In the genomic region with DNA sequence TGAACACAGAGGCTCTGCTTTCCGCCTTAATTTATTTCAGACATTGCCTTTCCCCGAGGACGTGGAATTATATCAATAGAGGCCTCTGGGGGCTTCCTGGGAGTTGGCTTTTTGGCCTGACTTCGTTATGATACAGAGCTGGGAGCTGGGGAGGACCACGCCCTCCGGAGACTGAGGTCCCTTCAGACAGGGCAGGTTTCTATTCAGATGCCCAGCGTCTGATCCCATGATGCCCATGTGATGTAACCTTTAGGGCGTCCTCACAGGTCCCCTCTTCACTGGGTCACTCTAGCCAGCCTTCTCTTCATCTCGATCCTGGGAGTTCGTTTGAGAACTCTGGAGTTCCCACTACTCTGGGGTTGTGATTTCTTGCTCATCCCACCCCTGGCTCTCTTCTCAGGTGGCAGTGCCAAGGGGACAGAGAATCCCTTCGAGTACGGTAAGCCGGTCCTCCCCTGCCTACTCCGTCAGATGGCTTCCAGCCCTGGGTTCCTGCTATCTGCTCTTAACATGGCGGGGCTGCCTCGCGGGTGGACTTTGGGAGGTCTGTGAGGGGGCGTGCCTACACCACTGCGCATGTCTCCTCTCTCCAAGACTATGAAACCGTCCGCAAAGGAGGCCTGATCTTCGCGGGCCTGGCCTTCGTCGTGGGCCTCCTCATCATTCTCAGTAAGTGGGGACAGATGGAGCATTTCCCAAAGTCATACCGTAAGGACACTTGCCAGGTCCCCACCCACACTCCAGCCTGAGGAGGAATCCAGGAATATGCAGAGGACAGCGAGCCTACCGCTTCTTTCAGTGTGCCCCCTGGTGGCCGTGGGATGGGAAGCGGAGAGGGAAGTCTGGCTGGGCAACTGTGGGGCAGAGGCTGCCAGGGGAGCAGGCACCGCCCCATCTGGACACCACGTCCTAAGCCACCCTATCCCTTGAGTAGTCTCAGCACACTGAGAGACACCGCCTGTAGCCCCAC, we compare ENCODE assay signal across 8 mouse cellular contexts. TPM values are rescaled to one million over a fixed set of nuclear protein-coding genes. Genes with fewer than 3 reads are reported as not detected.
DNase-seq lines count a peak whose midpoint lies in the region; ATAC-seq and TF ChIP-seq lines count a peak whose summit lies in the region.

No protein-coding gene starts in this region.

- peak; percentile 73 for ATAC-seq in embryonic facial prominence, embryonic 14.5 days (ENCODE audit: low read depth)
- ATAC-seq in kidney, embryonic 14.5 days (ENCODE audit: low FRiP score, low TSS enrichment) = 0 out of 2 replicates have a peak, but pooled peaks have one; percentile 21
- peak; percentile 63 for ATAC-seq in monocyte, adult 5-6 weeks (replicated peaks; ENCODE audit: insufficient number of reproducible peaks, low FRiP score, low TSS enrichment, poor library complexity, severe bottlenecking)

- peak; percentile 81 for DNase-seq in layer of hippocampus, adult 11-12 months (ENCODE audit: low spot score)
- DNase-seq in layer of hippocampus, adult 9-10 months (ENCODE audit: low spot score) = no peak
- peak; percentile 76 for DNase-seq in embryonic facial prominence, embryonic 14.5 days (ENCODE audit: low spot score)
- DNase-seq in heart, embryonic 10.5 days (ENCODE audit: low spot score) = peak; percentile 89
- peak; percentile 13 for DNase-seq in liver, adult 2 months (ENCODE audit: extremely low read depth, low read depth, low spot score)
- peak; percentile 64 for DNase-seq in splenic B cell, adult 2 months (ENCODE audit: low read depth, low spot score)

- H3K27me3 ChIP-seq in embryonic facial prominence, embryonic 14.5 days (replicated peaks; ENCODE audit: control insufficient read depth, insufficient read depth, low read length) = no peaks in the 10 kb centered on the region
- H3K27me3 ChIP-seq in heart, embryonic 10.5 days (ENCODE audit: insufficient read depth, poor library complexity, severe bottlenecking) = peaks cover 74% of the 10 kb centered on the region
- H3K27me3 ChIP-seq in kidney, embryonic 14.5 days (ENCODE audit: control insufficient read depth, insufficient read depth, low read length) = peaks cover 5% of the 10 kb centered on the region; the same call in 1 of the 2 replicates
- H3K27me3 ChIP-seq in liver, adult 2 months (ENCODE audit: control insufficient read depth, insufficient read depth, low read length) = no peaks in the 10 kb centered on the region
- no peaks in the 10 kb centered on the region for H3K27me3 ChIP-seq in splenic B cell, adult 2 months (ENCODE audit: control insufficient read depth, insufficient read depth, low read length, poor library complexity, severe bottlenecking)

- no peaks in the 10 kb centered on the region for H3K79me2 ChIP-seq in liver, adult 2 months (ENCODE audit: control insufficient read depth, insufficient read depth, low read length)

- no peaks in the 10 kb centered on the region for H3K9me3 ChIP-seq in embryonic facial prominence, embryonic 14.5 days (ENCODE audit: control insufficient read depth, low read length)
- no peaks in the 10 kb centered on the region for H3K9me3 ChIP-seq in heart, embryonic 10.5 days
- no peaks in the 10 kb centered on the region for H3K9me3 ChIP-seq in kidney, embryonic 14.5 days (ENCODE audit: control insufficient read depth, low read length)

- H3K27ac ChIP-seq in embryonic facial prominence, embryonic 14.5 days (replicated peaks; ENCODE audit: low read depth, low read length) = 0 out of 2 replicates have a peak overlapping the region, but pooled peaks have one; percentile 48
- H3K27ac ChIP-seq in heart, embryonic 10.5 days = peak overlapping the region; percentile 52; the same call in 1 of the 2 replicates
- no peak overlapping the region for H3K27ac ChIP-seq in kidney, embryonic 14.5 days (ENCODE audit: low read depth, low read length)
- no peak overlapping the region for H3K27ac ChIP-seq in liver, adult 2 months (replicated peaks; ENCODE audit: insufficient read depth, low read depth, low read length)

- peak overlapping the region; percentile 51 for H3K9ac ChIP-seq in embryonic facial prominence, embryonic 14.5 days (ENCODE audit: low read depth, low read length)
- no peak overlapping the region; the same call in 1 of the 2 replicates for H3K9ac ChIP-seq in kidney, embryonic 14.5 days (ENCODE audit: low read depth, low read length)
- no peak overlapping the region for H3K9ac ChIP-seq in liver, adult 2 months (ENCODE audit: low read depth, low read length)

- WGBS in embryonic facial prominence, embryonic 14.5 days = 37% methylated on average over 33 of the region's 33 CpGs
- WGBS in heart, embryonic 10.5 days = 38% methylated on average over 33 of the region's 33 CpGs
- 39% methylated on average over 33 of the region's 33 CpGs for WGBS in kidney, embryonic 14.5 days
- 36% methylated on average over 33 of the region's 33 CpGs for whole genome bisulfite sequencing in liver, adult 2 months

- H3K36me3 ChIP-seq in embryonic facial prominence, embryonic 14.5 days (ENCODE audit: control insufficient read depth, insufficient read depth, low read length) = no peaks in the 10 kb centered on the region
- H3K36me3 ChIP-seq in heart, embryonic 10.5 days = no peaks in the 10 kb centered on the region
- H3K36me3 ChIP-seq in kidney, embryonic 14.5 days (ENCODE audit: control insufficient read depth, insufficient read depth, low read length) = no peaks in the 10 kb centered on the region
- no peaks in the 10 kb centered on the region for H3K36me3 ChIP-seq in liver, adult 2 months (ENCODE audit: control insufficient read depth, insufficient read depth, low read length)
- no peaks in the 10 kb centered on the region for H3K36me3 ChIP-seq in splenic B cell, adult 2 months (ENCODE audit: control insufficient read depth, insufficient read depth, low read length, poor library complexity, severe bottlenecking)

- no peak for TF ChIP-seq POLR2A in liver, adult 2 months (IDR thresholded peaks at IDR 0.05; ENCODE audit: extremely low read depth, insufficient read depth, low read length)

- peak; percentile 83 for TF ChIP-seq CTCF in liver, adult 2 months (IDR thresholded peaks at IDR 0.05; ENCODE audit: low read depth, low read length)

- 0 out of 2 replicates have a peak, but pooled peaks cover 5% of the 10 kb centered on the region for H3K4me1 ChIP-seq in embryonic facial prominence, embryonic 14.5 days (ENCODE audit: control insufficient read depth, insufficient read depth, low read length)
- H3K4me1 ChIP-seq in heart, embryonic 10.5 days = peaks cover 4% of the 10 kb centered on the region; the same call in 1 of the 2 replicates
- H3K4me1 ChIP-seq in kidney, embryonic 14.5 days (ENCODE audit: control insufficient read depth, insufficient read depth, low read length) = 0 out of 2 replicates have a peak, but pooled peaks cover 4% of the 10 kb centered on the region
- no peaks in the 10 kb centered on the region for H3K4me1 ChIP-seq in liver, adult 2 months (ENCODE audit: control insufficient read depth, insufficient read depth, low read length)

- peak overlapping the region; percentile 55 for H3K4me2 ChIP-seq in embryonic facial prominence, embryonic 14.5 days (ENCODE audit: low read depth, low read length)
- peak overlapping the region; percentile 37; the same call in 1 of the 2 replicates for H3K4me2 ChIP-seq in kidney, embryonic 14.5 days (replicated peaks; ENCODE audit: low read depth, low read length)

- H3K4me3 ChIP-seq in embryonic facial prominence, embryonic 14.5 days (ENCODE audit: low read depth, low read length) = peak overlapping the region; percentile 32
- H3K4me3 ChIP-seq in heart, embryonic 10.5 days = peak overlapping the region; percentile 50
- peak overlapping the region; percentile 23 for H3K4me3 ChIP-seq in kidney, embryonic 14.5 days (ENCODE audit: low read length)
- H3K4me3 ChIP-seq in liver, adult 2 months (ENCODE audit: insufficient read depth, low read depth, low read length) = no peak overlapping the region

RNA-seq across cellular contexts. Expression of a gene that starts 8.5 kb away (rescaled TPM):
- polyA plus RNA-seq in embryonic facial prominence, embryonic 14.5 days (2014; fragmentation: Nextera tagmentation; extraction: Ambion mirVana) = 5.3 and 5.4 TPM in 2 replicates
- 0.71 and 1.2 TPM in 2 replicates for polyA plus RNA-seq in heart, embryonic 10.5 days (2016; fragmentation: Nextera tagmentation; extraction: Ambion mirVana)
- 137 and 153 TPM in 2 replicates for polyA plus RNA-seq in kidney, embryonic 14.5 days (2014; fragmentation: Nextera tagmentation; extraction: Ambion mirVana)
- total RNA-seq in liver, adult 2 months (2014; rRNA removed) = 0.20 TPM in 1 of 2 replicates, not detected in the other
- polyA plus RNA-seq in liver, adult 2 months (2012; rRNA removed) = 0.29 and 0.44 TPM in 2 replicates
- total RNA-seq in monocyte, adult 5-6 weeks (2017) = not detected in 3 replicates

RNA-seq across cellular contexts. Expression of a gene that starts 18.4 kb away (rescaled TPM):
- polyA plus RNA-seq in embryonic facial prominence, embryonic 14.5 days (2014; fragmentation: Nextera tagmentation; extraction: Ambion mirVana) = 0.86 and 1.1 TPM in 2 replicates
- polyA plus RNA-seq in heart, embryonic 10.5 days (2016; fragmentation: Nextera tagmentation; extraction: Ambion mirVana) = 0.14 TPM in 2 replicates
- polyA plus RNA-seq in kidney, embryonic 14.5 days (2014; fragmentation: Nextera tagmentation; extraction: Ambion mirVana) = 0.14 and 0.23 TPM in 2 replicates
- 0.07 and 0.09 TPM in 2 replicates for total RNA-seq in liver, adult 2 months (2014; rRNA removed)
- polyA plus RNA-seq in liver, adult 2 months (2012; rRNA removed) = 0.13 TPM in 1 of 2 replicates, not detected in the other
- not detected in 3 replicates for total RNA-seq in monocyte, adult 5-6 weeks (2017)

RNA-seq across cellular contexts. Expression of a gene that starts 38.0 kb away (rescaled TPM):
- 56.9 and 71.4 TPM in 2 replicates for polyA plus RNA-seq in embryonic facial prominence, embryonic 14.5 days (2014; fragmentation: Nextera tagmentation; extraction: Ambion mirVana)
- 40.5 and 63.2 TPM in 2 replicates for polyA plus RNA-seq in heart, embryonic 10.5 days (2016; fragmentation: Nextera tagmentation; extraction: Ambion mirVana)
- polyA plus RNA-seq in kidney, embryonic 14.5 days (2014; fragmentation: Nextera tagmentation; extraction: Ambion mirVana) = 139 and 156 TPM in 2 replicates
- total RNA-seq in liver, adult 2 months (2014; rRNA removed) = 0.46 and 1.1 TPM in 2 replicates
- polyA plus RNA-seq in liver, adult 2 months (2012; rRNA removed) = 0.56 and 0.72 TPM in 2 replicates
- total RNA-seq in monocyte, adult 5-6 weeks (2017) = not detected in 3 replicates

Comparison
In these comparisons a context has a peak if more than half of its experiments do, and no peak if none do; other contexts are left out.
1. ATAC-seq: peak in every context shown above with its lines; median percentile 73 in embryonic facial prominence, embryonic 14.5 days; 63 in monocyte, adult 5-6 weeks; 21 in kidney, embryonic 14.5 days.
2. H3K27ac ChIP-seq: peak in embryonic facial prominence, embryonic 14.5 days (single experiment) and heart, embryonic 10.5 days (single experiment); none in kidney, embryonic 14.5 days (single experiment) and liver, adult 2 months (single experiment).
3. RNA of a gene that starts 8.5 kb away (polyA plus RNA-seq): 137 to 153 TPM in kidney, embryonic 14.5 days; 5.3 to 5.4 TPM in embryonic facial prominence, embryonic 14.5 days, 0.71 to 1.2 TPM in heart, embryonic 10.5 days and 0.29 to 0.44 TPM in liver, adult 2 months; every median in the first group is over 10 times any median in the second.
4. RNA of a gene that starts 38.0 kb away (polyA plus RNA-seq): 139 to 156 TPM in kidney, embryonic 14.5 days, 40.5 to 63.2 TPM in heart, embryonic 10.5 days and 56.9 to 71.4 TPM in embryonic facial prominence, embryonic 14.5 days; 0.56 to 0.72 TPM in liver, adult 2 months; every median in the first group is over 10 times any median in the second.